Mouse (Mus musculus) limb, embryonic 14.5 days (tissue): ENCODE data around the gene Phkg1. TPM values are rescaled to one million over a fixed set of nuclear protein-coding genes. Genes with fewer than 3 reads are reported as not detected.

Source experiments
- ATAC-seq: fragments of 200-750 bp; cut with Nextera tagmentation; 2 replicates; pipeline ENCODE4 v1.8.0; 2017; ENCODE audit warnings: low read depth, moderate number of reproducible peaks, moderate TSS enrichment; ENCODE audit not compliant: low FRiP score
- DNase-seq: peaks from one replicate; pipeline ENCODE4 v3.0.0-alpha.2; 2015; ENCODE audit warnings: low spot score
- H3K27ac ChIP-seq: fragments of 300-500 bp; sonication (generic); replicated peaks from 2 replicates; pipeline ENCODE4 v1.5.1; 2014; ENCODE audit warnings: low read depth, mild to moderate bottlenecking, low read length, moderate library complexity, mixed read lengths
- H3K27me3 ChIP-seq: fragments of 300-500 bp; sonication (generic); 2 replicates; pipeline ENCODE4 v1.6.1; 2014; ENCODE audit warnings: low read length, mixed read lengths; ENCODE audit not compliant: control insufficient read depth, insufficient read depth
- H3K36me3 ChIP-seq: fragments of 300-500 bp; sonication (generic); 2 replicates; pipeline ENCODE4 v1.6.1; 2014; ENCODE audit warnings: mild to moderate bottlenecking, low read length, moderate library complexity, mixed read lengths; ENCODE audit not compliant: control insufficient read depth, insufficient read depth
- H3K4me1 ChIP-seq: fragments of 300-500 bp; sonication (generic); 2 replicates; pipeline ENCODE4 v1.6.1; 2014; ENCODE audit warnings: antibody characterized with exemption, low read length, mixed read lengths; ENCODE audit not compliant: control insufficient read depth, insufficient read depth
- H3K4me2 ChIP-seq: fragments of 300-500 bp; sonication (generic); replicated peaks from 2 replicates; pipeline ENCODE4 v1.6.1; 2014; ENCODE audit warnings: low read depth, mild to moderate bottlenecking, low read length, moderate library complexity; ENCODE audit not compliant: severe bottlenecking
- H3K4me3 ChIP-seq: fragments of 300-500 bp; sonication (generic); replicated peaks from 2 replicates; pipeline ENCODE4 v1.5.1; 2014; ENCODE audit warnings: low read length
- H3K9ac ChIP-seq: fragments of 300-500 bp; sonication (generic); 2 replicates; pipeline ENCODE4 v1.6.1; 2014; ENCODE audit warnings: mild to moderate bottlenecking, low read depth, low read length, moderate library complexity; ENCODE audit not compliant: severe bottlenecking
- H3K9me3 ChIP-seq: fragments of 300-500 bp; sonication (generic); 2 replicates; pipeline ENCODE4 v1.6.1; 2016; ENCODE audit warnings: low read length; ENCODE audit not compliant: control insufficient read depth
- POLR2A ChIP-seq: fragments of 200-500 bp; IDR thresholded peaks from 2 replicates; pipeline ENCODE4 v1.8.0; 2012; ENCODE audit warnings: inconsistent platforms, mild to moderate bottlenecking, moderate library complexity, borderline replicate concordance; ENCODE audit not compliant: insufficient read depth, insufficient read length; ENCODE audit errors: extremely low read depth
- WGBS: fragments of 180-500 bp; shearing (Covaris S2); extraction: QIAGEN DNeasy Blood & Tissue Kit; methylation state at CpG from one replicate; pipeline ENCODE4 v1.1.7; 2014; 5-methylcytosine and 5-hydroxymethylcytosine counted together
- polyA plus RNA-seq, 2 experiments: library from polyadenylated mRNA; depleted of rRNA in 1 of 2; stranded (reverse) in 1 of 2; unstranded in 1 of 2; fragments of >200 nt; fragmentation: Nextera tagmentation in 1 of 2; extraction: Ambion mirVana in 1 of 2; gene quantifications; 2 replicates each; pipeline versions ENCODE4 v1.2.1 to v1.2.3; 2012 to 2014

Gene Phkg1
- polyA plus RNA-seq, 2 experiments = 0.21 to 0.40 TPM

- Histone ChIP-seq H3K4me1 (0 out of 2 replicates have a peak, but pooled peaks cover 2% of the 10 kb centered on the region), H3K27me3 (no peaks in the 10 kb centered on the region), H3K9me3 (no peaks in the 10 kb centered on the region), H3K27ac (no peak overlapping the region), H3K4me3 (no peak overlapping the region), H3K36me3 (no peaks in the 10 kb centered on the region), H3K4me2 (no peak overlapping the region), H3K9ac (no peak overlapping the region)
- DNase-seq = no peak
- WGBS = 31% methylated on average over 2 of the region's 2 CpGs
- TF ChIP-seq POLR2A = no peak
- ATAC-seq = no peak
Measured at GRCm38 (mm10) chr5:129914024-129914423, 15.7 kb upstream of the Phkg1 start.

DNA sequence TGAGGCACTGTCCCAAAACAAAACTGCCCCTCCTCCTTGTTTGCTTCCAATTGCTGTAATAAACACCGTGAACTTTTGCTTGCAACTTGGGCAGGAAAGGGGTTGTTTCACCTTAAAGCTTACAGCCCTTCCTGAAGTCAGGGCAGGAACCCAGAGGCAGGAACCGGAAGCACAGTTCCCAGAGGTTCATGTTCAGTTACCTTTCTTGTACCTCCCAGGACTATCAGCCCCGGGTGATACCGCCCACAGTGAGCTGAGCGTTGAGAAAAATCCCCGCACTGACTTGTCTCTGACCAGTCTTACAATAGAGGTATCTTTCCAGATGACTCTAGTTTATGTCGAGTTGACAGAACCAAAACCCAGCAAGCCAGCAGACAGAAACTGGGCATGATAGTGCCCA, 11.2 kb upstream of the Phkg1 start:
- H3K36me3 ChIP-seq = no peaks in the 10 kb centered on the region
- no peaks in the 10 kb centered on the region for H3K9me3 ChIP-seq
- no peak overlapping the region for H3K4me3 ChIP-seq
- H3K4me1 ChIP-seq = 0 out of 2 replicates have a peak, but pooled peaks cover 4% of the 10 kb centered on the region
- no peak for TF ChIP-seq POLR2A
- no peaks in the 10 kb centered on the region for H3K27me3 ChIP-seq
- 78% methylated on average over 7 of the region's 7 CpGs for WGBS
- H3K9ac ChIP-seq = no peak overlapping the region
- ATAC-seq (no peak), DNase-seq (no peak)
- 0 out of 2 replicates have a peak overlapping the region, but pooled peaks have one; percentile 79 for H3K4me2 ChIP-seq
- no peak overlapping the region for H3K27ac ChIP-seq

- Histone ChIP-seq H3K4me3 (peak overlapping the region; percentile 63), H3K36me3 (0 out of 2 replicates have a peak, but pooled peaks cover 1% of the 10 kb centered on the region), H3K27ac (no peak overlapping the region), H3K9ac (peak overlapping the region; percentile 80; the same call in 1 of the 2 replicates), H3K4me2 (peak overlapping the region; percentile 79), H3K27me3 (no peaks in the 10 kb centered on the region), H3K9me3 (no peaks in the 10 kb centered on the region), H3K4me1 (0 out of 2 replicates have a peak, but pooled peaks cover 4% of the 10 kb centered on the region)
- ATAC-seq (no peak), DNase-seq (no peak)
- WGBS = 71% methylated on average over 9 of the region's 9 CpGs
- TF ChIP-seq POLR2A = no peak
Measured at GRCm38 (mm10) chr5:129909147-129909546, 10.8 kb upstream of the Phkg1 start.

DNA sequence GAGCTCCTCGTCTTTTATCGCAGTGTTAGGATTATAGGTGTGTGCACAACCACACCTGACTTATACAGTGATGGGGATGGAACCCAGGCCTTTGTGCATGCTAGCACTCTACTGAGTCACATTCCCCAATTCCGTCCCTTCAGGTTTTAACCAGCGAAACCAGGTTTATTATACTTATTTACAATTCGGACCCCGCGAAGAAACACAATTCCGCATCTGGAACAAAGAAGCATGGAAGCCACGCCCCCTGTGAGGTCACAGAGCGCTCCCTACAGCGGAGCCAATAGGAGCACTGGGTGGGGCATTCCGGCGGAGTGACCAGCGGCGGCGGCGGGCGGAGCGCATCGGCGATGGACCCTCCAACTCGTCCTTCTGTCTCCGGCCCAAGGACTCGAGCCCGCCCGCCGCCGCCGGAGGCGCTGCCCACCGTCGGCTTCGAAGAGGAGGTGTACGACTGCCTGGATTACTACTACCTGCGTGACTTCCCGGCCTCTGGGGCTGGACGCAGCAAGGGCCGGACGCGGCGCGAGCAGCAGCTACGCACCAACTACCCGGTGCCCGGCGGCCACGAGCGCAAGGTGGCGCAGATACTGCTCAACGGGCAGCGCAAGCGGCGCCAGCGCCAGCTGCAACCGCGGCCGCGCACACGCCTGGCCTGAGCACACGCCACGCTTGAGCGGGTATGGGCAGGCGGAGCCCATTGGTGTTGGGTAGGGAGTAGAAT, 10.1 kb upstream of the Phkg1 start, which contains the start of gene Nupr1l:
Nupr1l (plus strand) TSS at position 299 of the 724 bp plus-strand sequence.
- H3K4me1 ChIP-seq = 0 out of 2 replicates have a peak, but pooled peaks cover 4% of the 10 kb centered on the region

GRCm38 (mm10) chr5:129907775-129908174, 9.4 kb upstream of the Phkg1 start:
- no peak for TF ChIP-seq POLR2A
- Histone ChIP-seq H3K4me2 (peak overlapping the region; percentile 79), H3K27me3 (no peaks in the 10 kb centered on the region), H3K9me3 (no peaks in the 10 kb centered on the region), H3K4me3 (peak overlapping the region; percentile 63), H3K4me1 (0 out of 2 replicates have a peak, but pooled peaks cover 4% of the 10 kb centered on the region), H3K9ac (peak overlapping the region; percentile 80), H3K27ac (peak overlapping the region; percentile 76), H3K36me3 (peaks cover 7% of the 10 kb centered on the region; the same call in 1 of the 2 replicates)
- ATAC-seq (no peak), DNase-seq (no peak)
- 37% methylated on average over 4 of the region's 4 CpGs for WGBS

More for the DNA sequence above, 10.1 kb upstream of the Phkg1 start, which contains the start of gene Nupr1l:
- H3K4me3 ChIP-seq = peak within 1 kb of the TSS; percentile 63
- peak within 1 kb of the TSS; percentile 79 for H3K4me2 ChIP-seq
- H3K9ac ChIP-seq = peak within 1 kb of the TSS; percentile 80
- WGBS = under 1% methylated on average over 63 of the region's 63 CpGs
- DNase-seq = peak; percentile 97
- peak; percentile 98 for ATAC-seq
- no peak for TF ChIP-seq POLR2A
- no peaks in the 10 kb centered on the region for H3K27me3 ChIP-seq
- H3K36me3 ChIP-seq = 0 out of 2 replicates have a peak, but pooled peaks cover 4% of the 10 kb centered on the region
- H3K27ac ChIP-seq = peak within 1 kb of the TSS; percentile 76
- no peaks in the 10 kb centered on the region for H3K9me3 ChIP-seq
